ENCODE assay signal across 27 mouse cellular contexts in the genomic region with DNA sequence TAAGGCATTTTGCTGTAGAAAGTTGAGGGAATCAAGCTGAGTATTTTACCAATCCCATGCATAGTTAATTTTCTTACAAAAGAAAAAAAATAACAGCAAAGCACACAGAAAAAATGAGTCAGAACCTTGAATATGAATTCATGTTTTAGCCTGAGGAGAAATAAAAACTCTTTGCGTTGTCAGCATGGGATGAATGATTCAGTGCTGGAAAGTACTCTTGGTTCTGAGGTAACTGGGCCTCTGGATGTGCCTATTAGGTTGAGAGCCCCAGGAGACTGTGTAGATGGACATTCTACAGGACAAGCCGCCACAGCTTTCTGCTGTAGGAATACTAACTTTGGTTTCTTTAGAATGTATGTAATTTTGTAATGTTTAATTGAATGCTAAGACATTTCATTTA. TPM values are rescaled to one million over a fixed set of nuclear protein-coding genes. Genes with fewer than 3 reads are reported as not detected.
DNase-seq lines count a peak whose midpoint lies in the region; TF ChIP-seq lines count a peak whose summit lies in the region.
"Had no signal": no experiment of that assay in that cellular context is flagged by ENCODE, and none has a peak within 500 bp of the region (broad histone marks: within the 10 kb centered on the region; RNA-seq: fewer than 3 reads in every experiment).

No protein-coding gene starts in this region.

- H3K4me1 ChIP-seq in heart, adult 2 months (ENCODE audit: control insufficient read depth, insufficient read depth, low read length) = peaks cover 15% of the 10 kb centered on the region
- H3K4me1 ChIP-seq: embryonic facial prominence, embryonic 10.5 days; embryonic facial prominence, embryonic 13.5 days; forebrain, embryonic 10.5 days; hindbrain, embryonic 10.5 days; hindbrain, embryonic 13.5 days; intestine, embryonic 15.5 days had no signal

- no peak overlapping the region for H3K9ac ChIP-seq in heart, adult 2 months (ENCODE audit: low read depth, low read length)
- H3K9ac ChIP-seq: embryonic facial prominence, embryonic 13.5 days; forebrain, embryonic 13.5 days; heart, embryonic 13.5 days; hindbrain, embryonic 13.5 days; intestine, embryonic 15.5 days had no signal

- no peak for TF ChIP-seq CTCF in heart, adult 2 months (IDR thresholded peaks at IDR 0.05)

- intact Hi-C loops in heart, adult 2 months (cut with DNase I) = no loop called here

- peaks cover 4% of the 10 kb centered on the region for H3K79me2 ChIP-seq in heart, adult 2 months (replicated peaks; ENCODE audit: control insufficient read depth, insufficient read depth, low read length)

- 42% methylated on average over 2 of the region's 2 CpGs for WGBS in heart, adult 2 months

- H3K4me3 ChIP-seq in heart, adult 2 months = no peak overlapping the region
- H3K4me3 ChIP-seq: embryonic facial prominence, embryonic 10.5 days; embryonic facial prominence, embryonic 13.5 days; forebrain, embryonic 10.5 days; forebrain, embryonic 13.5 days; heart, embryonic 10.5 days; heart, embryonic 13.5 days; hindbrain, embryonic 10.5 days; hindbrain, embryonic 13.5 days; intestine, embryonic 15.5 days had no signal

- H3K36me3 ChIP-seq in heart, adult 2 months (ENCODE audit: control insufficient read depth, insufficient read depth, low read length) = peaks cover 34% of the 10 kb centered on the region
- H3K36me3 ChIP-seq: intestine, embryonic 15.5 days had no signal

- no peaks in the 10 kb centered on the region for H3K27me3 ChIP-seq in heart, adult 2 months (ENCODE audit: control insufficient read depth, insufficient read depth, low read length)
- H3K27me3 ChIP-seq: embryonic facial prominence, embryonic 13.5 days; forebrain, embryonic 13.5 days; heart, embryonic 13.5 days; hindbrain, embryonic 13.5 days; intestine, embryonic 15.5 days; Patski had no signal

- H3K27ac ChIP-seq in heart, adult 2 months = peak overlapping the region; percentile 50
- H3K27ac ChIP-seq: embryonic facial prominence, embryonic 10.5 days; embryonic facial prominence, embryonic 13.5 days; forebrain, embryonic 10.5 days; forebrain, embryonic 13.5 days; heart, embryonic 10.5 days; hindbrain, embryonic 10.5 days; hindbrain, embryonic 13.5 days; intestine, embryonic 15.5 days had no signal

- no peak for DNase-seq in heart, adult 2 months
- no peak for DNase-seq in heart, adult 8-10 months (ENCODE audit: low spot score)
- DNase-seq in right cerebral cortex, adult 18-20 months = peak; percentile 13
- DNase-seq in right cerebral cortex, postnatal 14 days = no peak
- peak; percentile 51 for DNase-seq in brain, adult 2 months (ENCODE audit: low read depth, low spot score)
- no peak for DNase-seq in kidney, postnatal 14 days
- DNase-seq in kidney, adult 18-20 months = no peak
- DNase-seq: adrenal gland, postnatal 10 days; adrenal gland, postnatal 36 days; cerebellum, adult 11 months; cerebellum, adult 2 months; cerebellum, postnatal 10 days; cerebellum, postnatal 36 days; embryo, embryonic 11 days; gastrocnemius, postnatal 14 days; heart, adult 11 months; kidney, adult 11 months had no signal

- TF ChIP-seq EP300 in heart, adult 2 months (IDR thresholded peaks at IDR 0.05; ENCODE audit: insufficient read depth, low read depth, low read length) = no peak

- no peak for TF ChIP-seq POLR2A in heart, adult 2 months (IDR thresholded peaks at IDR 0.05; ENCODE audit: insufficient read depth, low read depth, low read length)

RNA-seq across cellular contexts. Expression of a gene that starts 19.4 kb away (rescaled TPM):
- 100 to 1,000 TPM; 338 to 365 TPM for total RNA-seq in heart, adult 2 months (2021)
- polyA plus RNA-seq in heart, adult 2 months (2012; rRNA removed) = 80.5 and 178 TPM in 2 replicates
- total RNA-seq in heart, adult 8-10 months (2022) = 100 to 1,000 TPM; 294 to 330 (median 319) TPM

Comparison
In these comparisons a context has a peak if more than half of its experiments do, and no peak if none do; other contexts are left out.
1. DNase-seq: peak in right cerebral cortex, adult 18-20 months (single experiment) and brain, adult 2 months (single experiment); none in heart, adult 2 months (0 of 2), heart, adult 8-10 months (single experiment), right cerebral cortex, postnatal 14 days (single experiment), kidney, postnatal 14 days (single experiment) and kidney, adult 18-20 months (single experiment).